In the genomic region with DNA sequence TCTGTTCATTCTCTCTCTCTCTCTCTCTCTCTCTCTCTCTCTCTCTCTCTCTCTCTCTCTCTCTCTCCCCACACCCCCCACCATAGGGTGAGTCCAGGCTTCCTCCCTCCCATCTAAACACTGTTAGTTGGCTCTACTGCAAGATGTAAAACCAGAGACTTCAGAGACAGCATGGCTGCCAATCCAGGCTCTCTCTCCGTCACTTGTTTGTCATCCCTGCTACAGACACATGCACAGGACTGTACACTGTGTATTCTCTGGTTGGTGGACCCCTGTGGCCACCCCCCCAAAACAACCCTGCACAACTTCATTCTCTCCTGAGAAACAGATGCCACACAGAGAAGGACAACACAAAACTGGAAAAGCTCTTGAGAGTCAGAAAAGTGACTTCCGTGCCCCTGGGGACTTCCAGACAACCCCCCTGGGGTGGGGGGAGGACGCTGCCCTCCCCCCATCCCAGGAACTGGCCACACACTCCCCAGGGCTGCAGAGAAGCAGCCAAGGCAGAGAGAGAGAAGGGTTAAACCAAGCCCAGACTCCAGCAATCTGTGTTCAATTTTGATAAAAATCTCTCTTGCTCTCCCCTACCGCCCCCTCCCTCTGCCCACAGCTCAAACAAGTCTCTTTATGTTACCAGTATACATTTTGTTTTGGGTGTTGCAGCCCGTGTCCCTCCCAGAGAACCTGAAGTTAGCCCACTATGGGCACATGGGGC, we compare ENCODE assay signal across 9 mouse cellular contexts. TPM values are rescaled to one million over a fixed set of nuclear protein-coding genes. Genes with fewer than 3 reads are reported as not detected.
DNase-seq lines count a peak whose midpoint lies in the region; ATAC-seq and TF ChIP-seq lines count a peak whose summit lies in the region.
"Had no signal": no experiment of that assay in that cellular context is flagged by ENCODE, and none has a peak within 500 bp of the region (broad histone marks: within the 10 kb centered on the region; RNA-seq: fewer than 3 reads in every experiment).

No protein-coding gene starts in this region.

- no peak for TF ChIP-seq CTCF in cerebellum, adult 2 months (IDR thresholded peaks at IDR 0.05; ENCODE audit: borderline replicate concordance, insufficient read depth, low read depth, low read length)
- no peak for TF ChIP-seq CTCF in lung, embryonic 14.5 days (IDR thresholded peaks at IDR 0.05; ENCODE audit: low read depth)
- no peak for TF ChIP-seq CTCF in liver, postnatal 0 days (IDR thresholded peaks at IDR 0.05; ENCODE audit: low read depth)
- TF ChIP-seq CTCF in stomach, postnatal 0 days (IDR thresholded peaks at IDR 0.05; ENCODE audit: low read depth) = no peak

- H3K27me3 ChIP-seq in cerebellum, adult 2 months (ENCODE audit: control insufficient read depth, insufficient read depth, low read length) = no peaks in the 10 kb centered on the region
- H3K27me3 ChIP-seq in lung, embryonic 14.5 days (ENCODE audit: insufficient read depth, low read length) = no peaks in the 10 kb centered on the region
- peaks cover 18% of the 10 kb centered on the region for H3K27me3 ChIP-seq in liver, postnatal 0 days (ENCODE audit: insufficient read depth, low read length)
- H3K27me3 ChIP-seq in stomach, postnatal 0 days (ENCODE audit: control insufficient read depth, insufficient read depth, low read length) = no peaks in the 10 kb centered on the region

- ATAC-seq in lung, embryonic 14.5 days (ENCODE audit: insufficient read depth) = peak; percentile 47
- no peak for ATAC-seq in liver, postnatal 0 days
- 0 out of 2 replicates have a peak, but pooled peaks have one; percentile 8 for ATAC-seq in stomach, postnatal 0 days (ENCODE audit: low FRiP score, low TSS enrichment)
- no peak for ATAC-seq in megakaryocyte progenitor cell, adult 5-6 weeks (replicated peaks; ENCODE audit: poor library complexity)

- H3K9me3 ChIP-seq in lung, embryonic 14.5 days (ENCODE audit: low read depth, low read length) = no peaks in the 10 kb centered on the region
- no peaks in the 10 kb centered on the region for H3K9me3 ChIP-seq in liver, postnatal 0 days (ENCODE audit: low read length)
- H3K9me3 ChIP-seq in stomach, postnatal 0 days (ENCODE audit: control insufficient read depth, low read length) = no peaks in the 10 kb centered on the region

- TF ChIP-seq POLR2A in cerebellum, adult 2 months (IDR thresholded peaks at IDR 0.05; ENCODE audit: borderline replicate concordance, insufficient read depth, low read length) = no peak

- no peaks in the 10 kb centered on the region for H3K36me3 ChIP-seq in lung, embryonic 14.5 days (ENCODE audit: insufficient read depth)
- no peaks in the 10 kb centered on the region for H3K36me3 ChIP-seq in liver, postnatal 0 days (replicated peaks; ENCODE audit: insufficient read depth, low read length)
- no peaks in the 10 kb centered on the region for H3K36me3 ChIP-seq in stomach, postnatal 0 days (ENCODE audit: control insufficient read depth, insufficient read depth, low read length)

- H3K4me3 ChIP-seq in cerebellum, adult 2 months (replicated peaks; ENCODE audit: insufficient read depth, low read depth, low read length) = peak overlapping the region; percentile 83
- peak overlapping the region; percentile 52 for H3K4me3 ChIP-seq in lung, embryonic 14.5 days (ENCODE audit: low read depth, low read length)
- peak overlapping the region; percentile 29; the same call in 1 of the 2 replicates for H3K4me3 ChIP-seq in liver, postnatal 0 days (ENCODE audit: low read depth, low read length)
- peak overlapping the region; percentile 57 for H3K4me3 ChIP-seq in stomach, postnatal 0 days (ENCODE audit: low read depth, low read length)

- peaks cover 5% of the 10 kb centered on the region for H3K4me1 ChIP-seq in cerebellum, adult 2 months (ENCODE audit: control insufficient read depth, insufficient read depth, low read length)
- H3K4me1 ChIP-seq in lung, embryonic 14.5 days (ENCODE audit: insufficient read depth) = 0 out of 2 replicates have a peak, but pooled peaks cover 6% of the 10 kb centered on the region
- H3K4me1 ChIP-seq in liver, postnatal 0 days (ENCODE audit: insufficient read depth) = no peaks in the 10 kb centered on the region
- H3K4me1 ChIP-seq in stomach, postnatal 0 days (replicated peaks; ENCODE audit: control insufficient read depth, insufficient read depth) = no peaks in the 10 kb centered on the region; the same call in 1 of the 2 replicates

- H3K4me2 ChIP-seq in lung, embryonic 14.5 days = peak overlapping the region; percentile 74
- H3K4me2 ChIP-seq in liver, postnatal 0 days (ENCODE audit: low read depth, low read length) = peak overlapping the region; percentile 48; the same call in 1 of the 2 replicates
- H3K4me2 ChIP-seq in stomach, postnatal 0 days (replicated peaks; ENCODE audit: low read depth) = peak overlapping the region; percentile 60

- DNase-seq in cerebellum, adult 2 months = peak; percentile 45
- no peak for DNase-seq in cerebellum, postnatal 14 days
- peak; percentile 50 for DNase-seq in lung, embryonic 14.5 days
- no peak for DNase-seq in lung, postnatal 36 days
- DNase-seq in liver, postnatal 0 days = no peak
- DNase-seq in stomach, postnatal 0 days (ENCODE audit: low spot score) = no peak
- DNase-seq in thymus, postnatal 25 days = no peak

- TF ChIP-seq EP300 in liver, postnatal 0 days (IDR thresholded peaks at IDR 0.05; ENCODE audit: low read depth) = no peak
- no peak for TF ChIP-seq EP300 in stomach, postnatal 0 days (optimal IDR thresholded peaks at IDR 0.05)

- 17% methylated on average over 5 of the region's 5 CpGs for WGBS in cerebellum, adult 2 months
- WGBS in lung, embryonic 14.5 days = 7% methylated on average over 5 of the region's 5 CpGs
- WGBS in liver, postnatal 0 days (ENCODE audit: insufficient replicate concordance) = 23% methylated on average over 5 of the region's 5 CpGs
- WGBS in stomach, postnatal 0 days = 13% methylated on average over 5 of the region's 5 CpGs

- H3K9ac ChIP-seq in lung, embryonic 14.5 days = peak overlapping the region; percentile 72
- H3K9ac ChIP-seq in liver, postnatal 0 days (replicated peaks) = no peak overlapping the region
- H3K9ac ChIP-seq in stomach, postnatal 0 days (ENCODE audit: low read length) = peak overlapping the region; percentile 70

- peak overlapping the region; percentile 55 for H3K27ac ChIP-seq in cerebellum, adult 2 months (ENCODE audit: insufficient read depth, low read length)
- H3K27ac ChIP-seq in lung, embryonic 14.5 days (ENCODE audit: low read depth) = peak overlapping the region; percentile 88
- H3K27ac ChIP-seq in liver, postnatal 0 days (ENCODE audit: low read depth) = no peak overlapping the region
- H3K27ac ChIP-seq in stomach, postnatal 0 days (replicated peaks) = peak overlapping the region; percentile 87

RNA-seq across cellular contexts. Expression of gene Daam2, which starts 1.3 kb away (rescaled TPM):
- 54.4 TPM in 2 replicates for polyA plus RNA-seq in cerebellum, adult 2 months (2012; rRNA removed)
- 18.1 and 19.6 TPM in 2 replicates for polyA plus RNA-seq in lung, embryonic 14.5 days (2014; fragmentation: Nextera tagmentation; extraction: Ambion mirVana)
- polyA plus RNA-seq in liver, postnatal 0 days (2015; fragmentation: Nextera tagmentation; extraction: Ambion mirVana) = 0.20 and 0.23 TPM in 2 replicates
- polyA plus RNA-seq in stomach, postnatal 0 days (2015; fragmentation: Nextera tagmentation; extraction: Ambion mirVana) = 2.5 and 3.2 TPM in 2 replicates
- total RNA-seq in megakaryocyte progenitor cell, adult 5-6 weeks (2015) = not detected in 2 replicates
- total RNA-seq in megakaryocyte progenitor cell, adult 5-6 weeks (2017) = not detected in 2 replicates
- total RNA-seq: hematopoietic stem cell, adult 5-6 weeks had no signal

RNA-seq across cellular contexts. Expression of gene Kif6, which starts 52.1 kb away (rescaled TPM):
- polyA plus RNA-seq in cerebellum, adult 2 months (2012; rRNA removed) = 1.6 and 1.7 TPM in 2 replicates
- polyA plus RNA-seq in lung, embryonic 14.5 days (2014; fragmentation: Nextera tagmentation; extraction: Ambion mirVana) = 4.1 and 4.8 TPM in 2 replicates
- polyA plus RNA-seq in liver, postnatal 0 days (2015; fragmentation: Nextera tagmentation; extraction: Ambion mirVana) = not detected in 2 replicates
- polyA plus RNA-seq in stomach, postnatal 0 days (2015; fragmentation: Nextera tagmentation; extraction: Ambion mirVana) = 0.42 and 0.85 TPM in 2 replicates
- 0.17 TPM in 1 of 2 replicates, not detected in the other for total RNA-seq in megakaryocyte progenitor cell, adult 5-6 weeks (2015)
- total RNA-seq in megakaryocyte progenitor cell, adult 5-6 weeks (2017) = 0.27 TPM in 1 of 2 replicates, not detected in the other

Comparison
In these comparisons a context has a peak if more than half of its experiments do, and no peak if none do; other contexts are left out.
1. DNase-seq: peak in cerebellum, adult 2 months (2 of 2) and lung, embryonic 14.5 days (single experiment); none in cerebellum, postnatal 14 days (0 of 2), lung, postnatal 36 days (single experiment), liver, postnatal 0 days (single experiment), stomach, postnatal 0 days (single experiment) and thymus, postnatal 25 days (single experiment).
2. H3K4me3 ChIP-seq: peak in every context shown above with its lines; median percentile 83 in cerebellum, adult 2 months; 57 in stomach, postnatal 0 days; 52 in lung, embryonic 14.5 days; 29 in liver, postnatal 0 days.
3. ATAC-seq: peak in lung, embryonic 14.5 days (single experiment) and stomach, postnatal 0 days (single experiment); none in liver, postnatal 0 days (single experiment) and megakaryocyte progenitor cell, adult 5-6 weeks (single experiment).
4. Peak in every context shown above with its lines, with median percentiles within 50 percentile points of each other: H3K4me2 ChIP-seq.